Mouse (Mus musculus): ENCODE measurements around the gene Cd164l2.

- TF ChIP-seq ZNF384 (IDR thresholded peaks at IDR 0.05; ENCODE audit: low read depth, low read length), result no peak
- TF ChIP-seq ZC3H11A (IDR thresholded peaks at IDR 0.05; ENCODE audit: borderline replicate concordance, low read depth, low read length), result no peak
- TF ChIP-seq HCFC1 (IDR thresholded peaks at IDR 0.05; ENCODE audit: borderline replicate concordance, insufficient read depth, low read length), result no peak
These were observed 1.7 kb downstream of the Cd164l2 start for GRCm38 (mm10) chr4:133213661-133214060.
